14 mouse cellular contexts compared by ENCODE assay signal in genomic region chr8:78119682-78120081, GRCm38 (mm10).
A peak's percentile ranks its signal among the peaks of the same experiment; 100 is the strongest.
DNase-seq lines count a peak whose midpoint lies in the region; ATAC-seq lines count a peak whose summit lies in the region.
"Had no signal": no experiment of that assay in that cellular context is flagged by ENCODE, and none has a peak within 500 bp of the region (broad histone marks: within the 10 kb centered on the region; RNA-seq: fewer than 3 reads in every experiment).

No protein-coding gene starts in this region.

- H3K9me3 ChIP-seq in limb, embryonic 13.5 days = no peaks in the 10 kb centered on the region
- H3K9me3 ChIP-seq in limb, embryonic 10.5 days (replicated peaks) = no peaks in the 10 kb centered on the region
- H3K9me3 ChIP-seq in hindbrain, embryonic 16.5 days (ENCODE audit: control insufficient read depth, low read length) = no peaks in the 10 kb centered on the region
- H3K9me3 ChIP-seq in neural tube, embryonic 15.5 days (replicated peaks) = no peaks in the 10 kb centered on the region
- H3K9me3 ChIP-seq: limb, embryonic 12.5 days had no signal

- intact Hi-C loops in heart, postnatal 14 days (cut with DNase I) = loop anchor here (10.0 kb wide), 1 partner anchor 485 kb away; no protein-coding TSS in a partner anchor

- no peak for ATAC-seq in limb, embryonic 13.5 days (ENCODE audit: low FRiP score, low read depth)
- ATAC-seq in hindbrain, embryonic 16.5 days = peak; percentile 88
- peak; percentile 83; the same call in 1 of the 2 replicates for ATAC-seq in neural tube, embryonic 15.5 days (ENCODE audit: low FRiP score)

- 55% methylated on average over 11 of the region's 11 CpGs for WGBS in limb, embryonic 13.5 days
- WGBS in limb, embryonic 10.5 days = 77% methylated on average over 11 of the region's 11 CpGs
- WGBS in hindbrain, embryonic 16.5 days = 49% methylated on average over 9 of the region's 11 CpGs
- WGBS in neural tube, embryonic 15.5 days = 40% methylated on average over 11 of the region's 11 CpGs

- no peak overlapping the region for H3K27ac ChIP-seq in limb, embryonic 13.5 days
- no peak overlapping the region for H3K27ac ChIP-seq in limb, embryonic 10.5 days
- peak overlapping the region; percentile 29 for H3K27ac ChIP-seq in hindbrain, embryonic 16.5 days (ENCODE audit: low read depth, low read length)
- peak overlapping the region; percentile 39 for H3K27ac ChIP-seq in neural tube, embryonic 15.5 days (replicated peaks)
- H3K27ac ChIP-seq: limb, embryonic 12.5 days had no signal

- no peak overlapping the region for H3K4me3 ChIP-seq in limb, embryonic 13.5 days
- no peak overlapping the region for H3K4me3 ChIP-seq in limb, embryonic 10.5 days
- H3K4me3 ChIP-seq in hindbrain, embryonic 16.5 days (ENCODE audit: low read length) = no peak overlapping the region
- no peak overlapping the region for H3K4me3 ChIP-seq in neural tube, embryonic 15.5 days (replicated peaks)
- H3K4me3 ChIP-seq: limb, embryonic 12.5 days had no signal

- no peak overlapping the region for H3K9ac ChIP-seq in limb, embryonic 13.5 days
- H3K9ac ChIP-seq in hindbrain, embryonic 16.5 days (ENCODE audit: low read depth, low read length) = no peak overlapping the region
- no peak overlapping the region for H3K9ac ChIP-seq in neural tube, embryonic 15.5 days (replicated peaks)
- H3K9ac ChIP-seq: limb, embryonic 12.5 days had no signal

- peaks cover 5% of the 10 kb centered on the region; the same call in 1 of the 2 replicates for H3K4me1 ChIP-seq in limb, embryonic 13.5 days
- H3K4me1 ChIP-seq in limb, embryonic 10.5 days = no peaks in the 10 kb centered on the region
- 0 out of 2 replicates have a peak, but pooled peaks cover 3% of the 10 kb centered on the region for H3K4me1 ChIP-seq in hindbrain, embryonic 16.5 days (ENCODE audit: control insufficient read depth, insufficient read depth, low read depth, low read length)
- peaks cover 4% of the 10 kb centered on the region; the same call in 1 of the 2 replicates for H3K4me1 ChIP-seq in neural tube, embryonic 15.5 days
- H3K4me1 ChIP-seq: limb, embryonic 12.5 days had no signal

- no peaks in the 10 kb centered on the region for H3K27me3 ChIP-seq in limb, embryonic 13.5 days
- no peaks in the 10 kb centered on the region for H3K27me3 ChIP-seq in limb, embryonic 10.5 days (ENCODE audit: low read depth, poor library complexity, severe bottlenecking)
- no peaks in the 10 kb centered on the region for H3K27me3 ChIP-seq in hindbrain, embryonic 16.5 days (replicated peaks; ENCODE audit: control insufficient read depth, insufficient read depth, low read length)
- no peaks in the 10 kb centered on the region for H3K27me3 ChIP-seq in neural tube, embryonic 15.5 days (replicated peaks)

- DNase-seq in cerebellum, postnatal 14 days = peak; percentile 59 to 61
- no peak for DNase-seq in cerebellum, adult 11-12 months
- DNase-seq in limb, embryonic 10.5 days (ENCODE audit: low spot score) = no peak
- DNase-seq in heart, postnatal 14 days = no peak
- no peak for DNase-seq in c-Kit-positive CD71-positive TER-119-positive erythroid progenitor cells, embryonic 14.5 days (ENCODE audit: low spot score)
- DNase-seq: cerebellum, adult 18-20 months; gastrocnemius, postnatal 10 days; heart, postnatal 4 days; kidney, postnatal 10 days; thymus, postnatal 14 days had no signal

- no peaks in the 10 kb centered on the region for H3K36me3 ChIP-seq in limb, embryonic 13.5 days
- H3K36me3 ChIP-seq in limb, embryonic 10.5 days = no peaks in the 10 kb centered on the region
- H3K36me3 ChIP-seq in hindbrain, embryonic 16.5 days (ENCODE audit: control insufficient read depth, insufficient read depth, low read length) = no peaks in the 10 kb centered on the region
- no peaks in the 10 kb centered on the region for H3K36me3 ChIP-seq in neural tube, embryonic 15.5 days
- H3K36me3 ChIP-seq: limb, embryonic 12.5 days had no signal

- H3K4me2 ChIP-seq in limb, embryonic 13.5 days (replicated peaks) = 0 out of 2 replicates have a peak overlapping the region, but pooled peaks have one; percentile 7
- peak overlapping the region; percentile 23; the same call in 1 of the 2 replicates for H3K4me2 ChIP-seq in hindbrain, embryonic 16.5 days (ENCODE audit: low read length)
- no peak overlapping the region for H3K4me2 ChIP-seq in neural tube, embryonic 15.5 days
- H3K4me2 ChIP-seq: limb, embryonic 12.5 days had no signal

Comparison
In these comparisons a context has a peak if more than half of its experiments do, and no peak if none do; other contexts are left out.
1. DNase-seq: peak in cerebellum, postnatal 14 days (2 of 2); none in cerebellum, adult 11-12 months (single experiment), limb, embryonic 10.5 days (single experiment), heart, postnatal 14 days (0 of 2) and c-Kit-positive CD71-positive TER-119-positive erythroid progenitor cells, embryonic 14.5 days (single experiment).
2. H3K27ac ChIP-seq: peak in hindbrain, embryonic 16.5 days (single experiment) and neural tube, embryonic 15.5 days (single experiment); none in limb, embryonic 13.5 days (single experiment) and limb, embryonic 10.5 days (single experiment).